Mouse (Mus musculus) stomach, embryonic 16.5 days (tissue): Measurements from ENCODE around the gene Wiz. TPM values are rescaled to one million over a fixed set of nuclear protein-coding genes. Genes with fewer than 3 reads are reported as not detected.

Source experiments
- ATAC-seq: fragments of 200-750 bp; cut with Nextera tagmentation; 2 replicates; pipeline ENCODE4 v1.8.0; 2017; ENCODE audit warnings: moderate number of reproducible peaks, moderate TSS enrichment; ENCODE audit not compliant: insufficient read depth, low FRiP score
- H3K27ac ChIP-seq: fragments of 300-500 bp; sonication (generic); 2 replicates; pipeline ENCODE4 v1.5.1; 2014; ENCODE audit warnings: low read length
- H3K27me3 ChIP-seq: fragments of 300-500 bp; sonication (generic); 2 replicates; pipeline ENCODE4 v1.6.1; 2014; ENCODE audit warnings: low read length, control low read depth, mixed read lengths; ENCODE audit not compliant: control insufficient read depth, insufficient read depth
- H3K36me3 ChIP-seq: fragments of 300-500 bp; sonication (generic); 2 replicates; pipeline ENCODE4 v1.6.1; 2014; ENCODE audit warnings: low read length; ENCODE audit not compliant: control insufficient read depth, insufficient read depth
- H3K4me1 ChIP-seq: fragments of 300-500 bp; sonication (generic); 2 replicates; pipeline ENCODE4 v1.6.1; 2014; ENCODE audit warnings: low read length, control low read depth, mixed read lengths; ENCODE audit not compliant: control insufficient read depth, insufficient read depth
- H3K4me2 ChIP-seq: fragments of 300-500 bp; sonication (generic); 2 replicates; pipeline ENCODE4 v1.6.1; 2014; ENCODE audit warnings: low read depth, low read length, mixed read lengths
- H3K4me3 ChIP-seq: fragments of 300-500 bp; sonication (generic); replicated peaks from 2 replicates; pipeline ENCODE4 v1.5.1; 2014; ENCODE audit warnings: mild to moderate bottlenecking, low read length
- H3K9ac ChIP-seq: fragments of 300-500 bp; sonication (generic); 2 replicates; pipeline ENCODE4 v1.6.1; 2014; ENCODE audit warnings: low read length
- H3K9me3 ChIP-seq: fragments of 300-500 bp; sonication (generic); replicated peaks from 2 replicates; pipeline ENCODE4 v1.6.1; 2016; ENCODE audit warnings: low read length, control low read depth; ENCODE audit not compliant: control insufficient read depth
- WGBS: fragments of 180-500 bp; shearing (Covaris S2); extraction: QIAGEN DNeasy Blood & Tissue Kit; methylation state at CpG from one replicate; pipeline ENCODE4 v1.1.7; 2014; 5-methylcytosine and 5-hydroxymethylcytosine counted together
- polyA plus RNA-seq: library from polyadenylated mRNA; unstranded; fragments of >200 nt; fragmentation: Nextera tagmentation; extraction: Ambion mirVana; gene quantifications from 2 replicates; pipeline ENCODE4 v1.2.1, GENCODE M21; 2015

Wiz gene
- polyA plus RNA-seq, 1 experiment from 2014 or later: 23.7 TPM

GRCm38 (mm10) chr17:32349037-32349732, 40.1 kb downstream of the Wiz start:
- Histone ChIP-seq H3K4me3 (peak overlapping the region; percentile 84), H3K9ac (peak overlapping the region; percentile 87), H3K9me3 (no peaks in the 10 kb centered on the region), H3K4me2 (peak overlapping the region; percentile 63), H3K36me3 (no peaks in the 10 kb centered on the region), H3K27ac (peak overlapping the region; percentile 67), H3K27me3 (no peaks in the 10 kb centered on the region), H3K4me1 (peaks cover 15% of the 10 kb centered on the region)
- ATAC-seq: no peak
- 8% methylated on average over 4 of the region's 4 CpGs for WGBS

DNA sequence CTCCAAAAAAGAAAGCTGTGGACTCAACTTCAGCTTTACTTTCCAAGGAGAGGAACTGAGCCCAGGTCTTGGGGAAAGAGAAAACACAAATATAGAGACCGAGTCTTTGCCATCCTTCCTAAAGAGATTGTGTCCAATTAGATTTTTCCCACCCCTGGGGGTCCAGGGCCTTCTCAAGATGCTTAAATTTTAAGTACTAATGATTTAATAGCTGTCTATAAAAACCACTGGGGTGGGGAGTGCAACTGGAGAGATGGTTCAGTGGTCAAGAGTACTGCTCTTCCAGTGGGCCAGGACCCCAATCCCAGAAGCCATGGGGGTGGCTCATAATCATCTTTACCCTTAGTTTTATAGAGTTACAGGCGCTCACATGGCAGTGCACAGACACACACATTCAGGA, 40.8 kb downstream of the Wiz start:
- Histone ChIP-seq H3K36me3 (no peaks in the 10 kb centered on the region), H3K9ac (no peak overlapping the region), H3K9me3 (no peaks in the 10 kb centered on the region), H3K4me3 (no peak overlapping the region), H3K4me2 (peak overlapping the region; percentile 63; the same call in 1 of the 2 replicates), H3K4me1 (peaks cover 15% of the 10 kb centered on the region), H3K27me3 (no peaks in the 10 kb centered on the region), H3K27ac (no peak overlapping the region)
- WGBS: 90% methylated on average over 2 of the region's 2 CpGs
- ATAC-seq: no peak

DNA sequence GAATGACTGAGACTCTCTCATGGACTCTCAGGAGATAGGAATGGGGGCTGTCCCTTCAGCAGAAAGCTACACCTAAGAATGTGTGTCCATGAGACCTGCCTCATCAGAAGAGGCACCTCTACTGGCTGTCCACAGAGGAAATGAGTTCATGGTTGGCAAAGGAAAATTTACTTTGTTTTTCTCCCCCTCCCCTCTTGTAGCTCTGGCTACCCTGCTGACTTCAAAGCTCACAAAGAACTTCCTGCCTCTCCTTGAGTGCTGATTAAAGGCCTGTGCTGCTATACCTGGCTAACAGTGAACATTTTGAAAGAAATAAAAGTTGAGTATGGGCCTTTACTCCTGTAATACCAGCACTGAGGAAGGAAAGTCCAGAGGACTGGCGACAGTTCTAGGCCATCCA, 48.1 kb downstream of the Wiz start:
- Histone ChIP-seq H3K4me3 (no peak overlapping the region), H3K27me3 (no peaks in the 10 kb centered on the region), H3K9me3 (no peaks in the 10 kb centered on the region), H3K27ac (no peak overlapping the region), H3K4me1 (no peaks in the 10 kb centered on the region), H3K4me2 (no peak overlapping the region), H3K36me3 (0 out of 2 replicates have a peak, but pooled peaks cover 3% of the 10 kb centered on the region), H3K9ac (no peak overlapping the region)
- no peak for ATAC-seq
- WGBS: 86% methylated on average over 1 of the region's 1 CpGs

DNA sequence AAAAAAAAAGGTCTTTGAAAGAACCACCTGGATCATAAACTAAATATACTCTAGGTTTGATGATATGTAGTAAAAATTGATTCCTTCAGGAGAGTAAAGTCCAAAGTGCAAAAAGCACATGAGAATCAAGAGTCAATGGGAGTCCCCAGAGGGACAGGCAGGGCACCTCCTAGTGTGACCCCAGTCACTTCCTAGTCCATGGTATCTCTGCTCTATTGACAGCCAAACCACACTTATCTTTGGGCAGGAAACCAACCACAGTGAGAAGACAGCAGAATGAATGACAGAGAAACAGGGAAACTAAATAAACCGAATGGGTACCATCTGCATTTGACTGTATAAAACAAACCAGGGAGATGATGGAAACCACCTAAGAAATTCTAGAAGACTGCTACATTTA, 49.1 kb downstream of the Wiz start:
- Histone ChIP-seq H3K27ac (no peak overlapping the region), H3K9me3 (no peaks in the 10 kb centered on the region), H3K4me3 (no peak overlapping the region), H3K27me3 (no peaks in the 10 kb centered on the region), H3K4me2 (no peak overlapping the region), H3K4me1 (no peaks in the 10 kb centered on the region), H3K9ac (no peak overlapping the region), H3K36me3 (peaks cover 8% of the 10 kb centered on the region)
- WGBS: 76% methylated on average over 1 of the region's 1 CpGs
- no peak for ATAC-seq

- peaks cover 33% of the 10 kb centered on the region for H3K36me3 ChIP-seq
- H3K27me3 ChIP-seq: no peaks in the 10 kb centered on the region
- ATAC-seq: no peak
- no peaks in the 10 kb centered on the region for H3K9me3 ChIP-seq
- no peak overlapping the region for H3K9ac ChIP-seq
- no peaks in the 10 kb centered on the region for H3K4me1 ChIP-seq
- no peak overlapping the region for H3K4me3 ChIP-seq
- 78% methylated on average over 2 of the region's 2 CpGs for WGBS
- no peak overlapping the region for H3K4me2 ChIP-seq
- H3K27ac ChIP-seq: no peak overlapping the region
Observed at GRCm38 (mm10) chr17:32335869-32336268, 53.4 kb downstream of the Wiz start.

- H3K4me2 ChIP-seq: no peak overlapping the region
- H3K4me1 ChIP-seq: no peaks in the 10 kb centered on the region
- no peak; the same call in 1 of the 2 replicates for ATAC-seq
- no peak overlapping the region for H3K27ac ChIP-seq
- H3K9me3 ChIP-seq: no peaks in the 10 kb centered on the region
- 95% methylated on average over 12 of the region's 12 CpGs for WGBS
- no peak overlapping the region for H3K4me3 ChIP-seq
- peaks cover 33% of the 10 kb centered on the region for H3K36me3 ChIP-seq
- H3K27me3 ChIP-seq: no peaks in the 10 kb centered on the region
- no peak overlapping the region for H3K9ac ChIP-seq
Observed at GRCm38 (mm10) chr17:32334921-32335320, 54.3 kb downstream of the Wiz start.

DNA sequence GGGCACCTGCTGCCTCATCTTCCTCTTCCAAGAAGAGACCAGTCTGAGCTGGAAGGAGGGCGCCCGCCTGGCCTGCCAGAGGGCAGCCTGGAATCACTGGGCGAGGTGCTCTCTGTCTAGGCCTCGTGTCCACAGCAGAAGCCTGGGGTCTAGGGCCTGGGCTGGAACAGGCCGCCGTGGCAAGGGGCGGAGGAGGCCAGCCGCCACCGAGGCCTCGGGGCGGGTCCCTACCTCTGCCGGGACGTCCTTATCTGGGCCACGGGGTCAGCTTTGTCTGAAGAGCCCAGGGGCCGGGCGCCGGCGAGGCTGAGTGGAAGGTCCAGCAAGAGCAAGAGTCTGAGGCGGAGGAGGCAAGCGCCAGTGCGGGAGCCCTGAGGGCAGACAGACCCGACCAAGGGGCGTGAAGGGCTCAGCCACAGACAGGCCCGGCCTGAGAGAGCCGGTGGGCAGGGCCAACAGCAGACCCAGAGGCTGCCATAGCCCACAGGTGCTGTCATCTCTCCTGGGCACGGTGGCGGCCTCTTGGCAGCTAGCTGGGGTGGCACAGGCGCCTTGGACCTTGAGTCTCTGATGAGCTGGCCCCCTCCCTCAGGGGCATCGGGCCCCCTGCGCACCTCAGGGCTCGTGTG, 55.5 kb downstream of the Wiz start:
- peaks cover 33% of the 10 kb centered on the region for H3K36me3 ChIP-seq
- no peaks in the 10 kb centered on the region for H3K4me1 ChIP-seq
- no peak overlapping the region for H3K9ac ChIP-seq
- H3K4me2 ChIP-seq: no peak overlapping the region
- H3K27me3 ChIP-seq: no peaks in the 10 kb centered on the region
- WGBS: 64% methylated on average over 31 of the region's 31 CpGs
- no peak overlapping the region for H3K4me3 ChIP-seq
- ATAC-seq: 0 out of 2 replicates have a peak, but pooled peaks have one; percentile 35
- H3K27ac ChIP-seq: no peak overlapping the region
- H3K9me3 ChIP-seq: no peaks in the 10 kb centered on the region

GRCm38 (mm10) chr17:32327501-32327900, 61.7 kb downstream of the Wiz start:
- Histone ChIP-seq H3K36me3 (peaks cover 9% of the 10 kb centered on the region; the same call in 1 of the 2 replicates), H3K27ac (no peak overlapping the region), H3K9ac (no peak overlapping the region), H3K4me2 (no peak overlapping the region), H3K27me3 (no peaks in the 10 kb centered on the region), H3K9me3 (no peaks in the 10 kb centered on the region), H3K4me3 (no peak overlapping the region), H3K4me1 (0 out of 2 replicates have a peak, but pooled peaks cover 2% of the 10 kb centered on the region)
- ATAC-seq: no peak

- 81% methylated on average over 1 of the region's 1 CpGs for WGBS
- ATAC-seq: no peak
Observed at GRCm38 (mm10) chr17:32322809-32323208, 66.4 kb downstream of the Wiz start.

More at GRCm38 (mm10) chr17:32322809-32323208, 66.4 kb downstream of the Wiz start:
- no peak overlapping the region for H3K4me2 ChIP-seq
- H3K27ac ChIP-seq: no peak overlapping the region
- H3K9me3 ChIP-seq: no peaks in the 10 kb centered on the region
- no peak overlapping the region for H3K9ac ChIP-seq
- peaks cover 18% of the 10 kb centered on the region for H3K4me1 ChIP-seq
- no peaks in the 10 kb centered on the region for H3K27me3 ChIP-seq
- H3K4me3 ChIP-seq: no peak overlapping the region
- H3K36me3 ChIP-seq: peaks cover 5% of the 10 kb centered on the region; the same call in 1 of the 2 replicates
